Mouse (Mus musculus) midbrain, embryonic 16.5 days (tissue): ENCODE results near the gene Gramd1c. TPM values are rescaled to one million over a fixed set of nuclear protein-coding genes. Genes with fewer than 3 reads are reported as not detected.

Experiments used
- ATAC-seq: fragments of 200-750 bp; cut with Nextera tagmentation; 2 replicates; pipeline ENCODE4 v1.8.0; 2017; ENCODE audit warnings: moderate TSS enrichment
- H3K27ac ChIP-seq: fragments of 300-500 bp; sonication (generic); 2 replicates; pipeline ENCODE4 v1.5.1; 2014; ENCODE audit warnings: mild to moderate bottlenecking, low read length, mixed read lengths
- H3K27me3 ChIP-seq: fragments of 300-500 bp; sonication (generic); 2 replicates; pipeline ENCODE4 v1.6.1; 2014; ENCODE audit warnings: low read depth, low read length, mixed read lengths; ENCODE audit not compliant: control insufficient read depth, insufficient read depth
- H3K36me3 ChIP-seq: fragments of 300-500 bp; sonication (generic); 2 replicates; pipeline ENCODE4 v1.6.1; 2014; ENCODE audit warnings: mild to moderate bottlenecking, low read length, moderate library complexity, mixed read lengths; ENCODE audit not compliant: control insufficient read depth, insufficient read depth
- H3K4me1 ChIP-seq: fragments of 300-500 bp; sonication (generic); 2 replicates; pipeline ENCODE4 v1.6.1; 2014; ENCODE audit warnings: mild to moderate bottlenecking, low read length, mixed read lengths; ENCODE audit not compliant: control insufficient read depth, insufficient read depth
- H3K4me2 ChIP-seq: fragments of 300-500 bp; sonication (generic); 2 replicates; pipeline ENCODE4 v1.6.1; 2014; ENCODE audit warnings: mild to moderate bottlenecking, low read length, mixed read lengths
- H3K4me3 ChIP-seq: fragments of 300-500 bp; sonication (generic); 2 replicates; pipeline ENCODE4 v1.5.1; 2014; ENCODE audit warnings: low read depth, mild to moderate bottlenecking, low read length, moderate library complexity, mixed read lengths
- H3K9ac ChIP-seq: fragments of 300-500 bp; sonication (generic); 2 replicates; pipeline ENCODE4 v1.6.1; 2014; ENCODE audit warnings: low read depth, low read length, mixed read lengths
- H3K9me3 ChIP-seq: fragments of 300-500 bp; sonication (generic); replicated peaks from 2 replicates; pipeline ENCODE4 v1.6.1; 2014; ENCODE audit warnings: mild to moderate bottlenecking, low read length, mixed read lengths; ENCODE audit not compliant: control insufficient read depth, poor library complexity, severe bottlenecking
- WGBS: fragments of 180-500 bp; shearing (Covaris S2); extraction: QIAGEN DNeasy Blood & Tissue Kit; methylation state at CpG from one replicate; pipeline ENCODE4 v1.1.7; 2014; 5-methylcytosine and 5-hydroxymethylcytosine counted together
- microRNA-seq: library from miRNA; unstranded; fragments of <30 nt; microRNA quantifications from one replicate; pipeline ENCODE4, GENCODE M21; 2017
- polyA plus RNA-seq: library from polyadenylated mRNA; unstranded; fragments of >200 nt; fragmentation: Nextera tagmentation; extraction: Ambion mirVana; gene quantifications from 2 replicates; pipeline ENCODE4 v1.2.1, GENCODE M21; 2015

Gramd1c gene
- polyA plus RNA-seq, 1 experiment from 2014 or later: 4.3 TPM

GRCm38 (mm10) chr16:43932319-43932718, 130.8 kb downstream of the Gramd1c start:
- 90% methylated on average over 7 of the region's 7 CpGs for WGBS
- Histone ChIP-seq H3K36me3 (no peaks in the 10 kb centered on the region), H3K9me3 (no peaks in the 10 kb centered on the region), H3K27me3 (no peaks in the 10 kb centered on the region), H3K4me2 (no peak overlapping the region), H3K4me3 (no peak overlapping the region), H3K27ac (no peak overlapping the region), H3K4me1 (no peaks in the 10 kb centered on the region), H3K9ac (no peak overlapping the region)
- no peak for ATAC-seq

GRCm38 (mm10) chr16:43931502-43931901, 131.6 kb downstream of the Gramd1c start:
- no peak overlapping the region for H3K27ac ChIP-seq
- no peak overlapping the region for H3K4me3 ChIP-seq
- no peaks in the 10 kb centered on the region for H3K4me1 ChIP-seq
- no peak overlapping the region for H3K9ac ChIP-seq
- no peaks in the 10 kb centered on the region for H3K36me3 ChIP-seq
- 62% methylated on average over 3 of the region's 3 CpGs for WGBS
- H3K9me3 ChIP-seq: no peaks in the 10 kb centered on the region
- H3K4me2 ChIP-seq: no peak overlapping the region
- no peak for ATAC-seq
- H3K27me3 ChIP-seq: no peaks in the 10 kb centered on the region

- Histone ChIP-seq H3K36me3 (no peaks in the 10 kb centered on the region), H3K9me3 (no peaks in the 10 kb centered on the region), H3K4me2 (no peak overlapping the region), H3K9ac (no peak overlapping the region), H3K27me3 (no peaks in the 10 kb centered on the region), H3K4me1 (no peaks in the 10 kb centered on the region), H3K27ac (no peak overlapping the region), H3K4me3 (no peak overlapping the region)
- ATAC-seq: no peak
Measured at GRCm38 (mm10) chr16:43930577-43930976, 132.6 kb downstream of the Gramd1c start.

Small RNA genes within 50 kb of the gene (microRNA-seq; reads per million reads assigned to microRNA genes)
- gene Mir3470b: not detected

Other genes starting within 250 kb of the Gramd1c start
- 6.8 and 8.0 TPM in 2 replicates for gene Ccdc191, start 173.5 kb downstream of the Gramd1c start, polyA plus RNA-seq
- gene Qtrt2, start 136.5 kb downstream of the Gramd1c start, polyA plus RNA-seq: 19.0 and 19.6 TPM in 2 replicates
- 4.9 and 5.1 TPM in 2 replicates for gene Zdhhc23, start 83.6 kb downstream of the Gramd1c start, polyA plus RNA-seq
- 144 and 172 TPM in 2 replicates for gene Atp6v1a, start 76.4 kb upstream of the Gramd1c start, polyA plus RNA-seq
- gene Naa50, start 76.5 kb upstream of the Gramd1c start, polyA plus RNA-seq: 59.8 and 67.9 TPM in 2 replicates
- gene Usf3, start 109.9 kb upstream of the Gramd1c start, polyA plus RNA-seq: 2.0 and 2.5 TPM in 2 replicates